Mouse (Mus musculus) testis, postnatal 14 days (tissue): Measurements from ENCODE around the gene Macrod1.
"Not testable (repeated sequence)": the region's sequence is repeated elsewhere in the genome, so short reads cannot be mapped to it uniquely, and the experiment has no call there.

Experiments used
- DNase-seq: peaks from one replicate; pipeline ENCODE4 v3.0.0; 2021; ENCODE audit warnings: low spot score

The Macrod1 gene

GRCm38 (mm10) chr19:7056248-7057087, at the start of gene Macrod1:
Gene Macrod1, plus strand, starts transcription at chr19:7056810.
- DNase-seq: peak; percentile 80

DNA sequence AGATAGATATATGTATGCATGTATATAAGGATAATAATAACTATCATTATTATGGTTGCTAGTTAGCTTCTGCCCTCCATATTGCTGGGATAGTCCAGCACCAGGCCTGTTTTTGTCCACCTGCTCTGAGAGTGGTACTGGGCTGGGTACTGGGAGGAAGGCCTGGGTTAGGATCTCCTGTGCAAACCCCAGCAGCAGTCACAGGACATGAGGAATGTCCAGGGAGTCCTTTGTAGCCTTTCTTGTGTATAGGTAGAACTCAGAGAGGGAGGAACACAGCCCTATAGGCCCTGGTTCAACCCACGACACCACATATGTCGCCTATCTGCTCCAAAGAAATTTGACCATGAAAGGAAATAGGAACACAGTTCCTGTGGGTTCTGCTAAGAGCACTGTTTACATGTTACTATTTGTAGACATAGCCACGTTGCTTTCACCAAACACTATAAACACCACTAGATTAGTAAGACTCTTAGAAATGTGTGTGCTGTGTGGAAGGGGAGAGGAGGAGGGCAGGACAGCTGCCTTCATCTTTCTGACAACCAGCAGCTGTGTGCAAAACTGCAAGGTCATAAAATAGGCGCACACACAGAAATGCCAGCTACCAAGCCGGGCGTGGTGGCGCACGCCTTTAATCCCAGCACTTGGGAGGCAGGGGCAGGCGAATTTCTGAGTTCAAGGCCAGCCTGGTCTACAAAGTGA, 49.6 kb upstream of the Macrod1 start:
- no peak for DNase-seq

GRCm38 (mm10) chr19:7012426-7012825, 44.2 kb upstream of the Macrod1 start:
- no peak for DNase-seq

- no peak for DNase-seq
These were observed 42.6 kb upstream of the Macrod1 start for GRCm38 (mm10) chr19:7013984-7014383.

DNA sequence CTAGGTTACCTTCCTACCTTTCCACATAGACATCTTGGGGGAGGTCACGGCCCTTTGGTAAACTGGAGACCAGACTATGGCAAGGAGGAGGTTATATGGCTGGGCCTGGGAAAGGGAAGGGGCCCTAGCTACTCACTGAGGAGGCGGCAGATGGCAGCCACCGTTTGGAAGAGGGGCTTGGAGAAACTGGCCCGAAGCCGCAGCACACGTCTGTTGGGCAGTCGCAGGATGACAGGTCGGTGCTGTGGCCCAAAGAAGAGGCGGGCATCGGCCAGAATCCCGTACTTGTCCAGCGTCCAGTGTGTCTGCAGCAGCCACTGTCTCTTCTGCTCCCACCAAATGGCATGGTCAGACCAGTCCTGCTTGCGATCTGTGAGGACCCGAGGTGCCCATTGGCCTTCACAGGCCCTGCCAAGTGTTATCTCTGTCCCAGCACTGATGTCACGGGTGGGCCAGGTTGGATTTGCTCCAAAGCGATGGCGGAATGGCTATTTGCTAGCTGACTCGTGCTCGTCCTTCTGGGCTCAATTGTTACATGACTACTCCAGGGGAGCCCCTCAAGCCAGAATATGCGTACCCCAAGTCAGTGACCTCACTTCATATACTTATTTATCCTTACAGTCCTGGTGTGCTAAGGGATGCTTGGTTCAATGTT, 42.0 kb upstream of the Macrod1 start:
- no peak for DNase-seq

GRCm38 (mm10) chr19:7017541-7018457, 38.8 kb upstream of the Macrod1 start:
- DNase-seq: no peak

- DNase-seq: no peak
These were observed 38.1 kb upstream of the Macrod1 start for GRCm38 (mm10) chr19:7018546-7018945.

GRCm38 (mm10) chr19:7019191-7019590, 37.4 kb upstream of the Macrod1 start, which contains the start of gene Fermt3:
Gene Fermt3, minus strand, starts transcription at chr19:7019469.
- no peak for DNase-seq

DNA sequence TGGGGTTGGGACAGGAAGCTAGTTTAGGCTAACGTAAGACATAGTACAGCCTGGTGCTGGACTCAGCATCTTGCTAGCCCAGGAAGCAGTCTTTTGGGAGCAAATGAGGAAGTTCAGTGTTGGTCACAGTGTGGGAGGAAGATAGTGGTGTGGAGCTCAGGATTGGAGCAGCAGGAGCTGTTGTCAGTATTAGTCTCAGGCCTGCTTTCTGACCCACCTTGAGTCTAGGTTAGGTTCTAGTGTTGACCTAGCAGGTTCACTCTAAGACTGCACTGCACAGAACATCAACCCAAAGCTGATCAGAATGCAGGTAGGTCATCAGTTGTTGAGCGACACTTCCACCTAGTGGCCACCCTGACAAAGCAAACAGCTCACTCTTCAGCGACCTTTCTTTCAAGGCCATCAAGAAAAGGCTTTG, 36.4 kb upstream of the Macrod1 start:
- no peak for DNase-seq

- DNase-seq: no peak
These were observed 27.1 kb upstream of the Macrod1 start for GRCm38 (mm10) chr19:7029531-7029930.

- no peak for DNase-seq
These were observed 22.6 kb upstream of the Macrod1 start for GRCm38 (mm10) chr19:7034006-7034405.

- DNase-seq: peak; percentile 79
These were observed 17.4 kb upstream of the Macrod1 start for GRCm38 (mm10) chr19:7039088-7039720.

DNA sequence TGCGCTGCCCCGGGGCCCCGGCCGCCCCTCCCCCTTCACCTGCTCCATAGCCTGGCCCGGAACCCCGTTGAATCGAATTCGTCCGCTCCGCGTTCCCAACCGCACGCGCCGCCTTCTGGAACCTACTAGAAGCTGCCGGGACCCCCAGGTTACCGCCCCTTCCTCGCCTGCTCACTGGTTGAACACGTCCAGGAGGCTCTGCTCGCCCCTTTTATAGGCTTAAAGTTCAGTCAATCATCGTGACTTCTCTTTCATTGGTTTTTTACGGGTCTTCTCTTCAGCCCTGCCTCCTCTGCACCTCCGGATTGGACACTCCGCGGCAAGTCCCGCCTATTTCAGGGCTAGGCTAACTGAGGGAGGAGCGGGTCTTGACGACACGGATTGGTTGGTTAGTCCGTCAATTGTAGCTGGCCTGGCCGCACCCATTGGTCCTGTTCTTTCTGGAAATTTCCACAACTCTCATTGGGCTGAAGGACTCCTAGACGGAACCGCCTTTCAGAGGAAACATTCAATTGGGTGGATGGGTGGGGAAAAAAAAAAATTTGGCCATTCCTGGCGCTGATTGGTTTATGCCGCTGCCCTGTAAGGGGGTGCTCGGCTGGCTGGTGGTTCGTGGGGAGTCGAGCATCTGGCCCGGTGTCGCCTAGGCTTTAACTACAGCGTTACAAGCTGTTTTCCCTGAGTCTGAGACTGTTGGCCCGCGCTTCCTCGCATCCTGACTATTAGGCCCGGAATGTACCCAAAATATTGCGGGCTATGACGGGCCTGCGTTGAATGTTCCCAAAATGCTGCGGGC, 16.6 kb upstream of the Macrod1 start, which contains the start of gene Stip1:
TSS of gene Stip1 (minus strand) at position 127 of the 796 bp plus-strand sequence.
- peak; percentile 100 for DNase-seq

DNA sequence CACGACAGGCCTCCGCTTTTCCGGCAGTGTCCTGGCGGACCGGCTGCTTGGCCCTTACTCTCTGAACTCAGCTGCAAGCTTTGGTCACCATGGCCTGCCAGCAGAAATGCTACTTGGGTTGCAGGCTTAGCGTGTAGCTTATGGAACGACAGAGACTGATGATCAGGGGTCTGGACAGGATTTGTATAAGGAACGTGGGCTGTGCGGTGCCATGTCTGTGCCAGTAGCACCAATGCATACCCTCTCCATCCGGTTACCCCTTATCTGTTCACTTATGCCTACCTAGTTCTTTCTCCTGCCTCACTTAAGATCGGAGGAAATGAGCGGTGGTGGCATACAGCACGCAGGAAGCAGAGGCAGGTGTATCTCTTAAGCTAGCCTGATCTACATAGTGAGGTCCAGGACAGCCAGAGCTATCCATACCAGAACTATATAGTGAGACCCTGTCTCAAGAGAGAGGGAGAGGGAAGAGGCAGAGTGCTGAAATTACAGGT, 15.9 kb upstream of the Macrod1 start:
- DNase-seq: no peak

- no peak for DNase-seq
These were observed 15.4 kb upstream of the Macrod1 start for GRCm38 (mm10) chr19:7041171-7041570.

GRCm38 (mm10) chr19:7044279-7044678, 12.3 kb upstream of the Macrod1 start:
- DNase-seq: no peak

GRCm38 (mm10) chr19:7044706-7045105, 11.9 kb upstream of the Macrod1 start:
- no peak for DNase-seq

GRCm38 (mm10) chr19:7053382-7053781, 3.2 kb upstream of the Macrod1 start:
- DNase-seq: not testable (repeated sequence)

GRCm38 (mm10) chr19:7054772-7055171, 1.8 kb upstream of the Macrod1 start:
- DNase-seq: no peak

DNA sequence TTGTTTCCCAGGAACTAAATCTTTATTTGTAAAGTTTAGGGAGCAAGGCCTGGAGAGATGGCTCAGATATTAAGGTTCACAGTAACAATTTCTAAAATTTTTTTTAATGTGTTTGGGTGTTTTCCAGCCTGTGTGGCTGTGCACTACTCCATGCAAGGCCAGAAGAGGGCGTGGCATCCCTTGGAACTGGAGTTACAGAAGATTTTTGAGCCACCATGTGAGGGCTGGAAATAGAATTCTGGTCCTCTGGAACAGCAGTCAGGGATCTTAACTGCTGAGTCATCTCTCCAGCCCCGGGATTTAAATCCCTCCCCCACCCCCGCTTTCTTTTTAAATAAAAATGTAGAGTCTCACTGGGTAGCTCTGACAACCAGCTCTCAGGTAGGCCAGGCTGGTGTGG, 1.4 kb upstream of the Macrod1 start:
- DNase-seq: no peak
